Mouse (Mus musculus): ENCODE measurements around the gene Nppb. TPM values are rescaled to one million over a fixed set of nuclear protein-coding genes. Genes with fewer than 3 reads are reported as not detected.
A peak's percentile ranks its signal among the peaks of the same experiment; 100 is the strongest.

The Nppb gene
- total RNA-seq, 4 experiments from 2014 or later = not detected

DNA sequence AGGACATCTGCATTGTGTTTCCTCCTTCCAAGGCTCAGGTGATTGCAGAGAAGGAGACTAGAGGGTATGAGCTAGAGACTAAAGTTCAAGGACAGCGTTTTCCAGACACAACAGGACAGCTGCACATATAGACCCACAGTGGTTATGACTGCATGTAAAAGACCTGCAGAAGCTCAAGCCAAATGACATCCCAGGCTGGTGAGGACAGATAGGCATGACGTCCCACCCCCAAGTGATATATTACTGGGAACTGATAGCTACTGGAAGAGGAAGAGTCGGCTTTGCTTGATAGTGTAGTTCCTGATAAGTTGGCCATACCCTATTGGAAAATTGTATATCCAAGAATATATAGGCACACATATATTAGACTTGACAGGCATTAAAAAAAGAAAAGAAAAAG is 9.4 kb upstream of the Nppb start:
- no peak for DNase-seq (ENCODE audit: low spot score in 2 of 2)

DNA sequence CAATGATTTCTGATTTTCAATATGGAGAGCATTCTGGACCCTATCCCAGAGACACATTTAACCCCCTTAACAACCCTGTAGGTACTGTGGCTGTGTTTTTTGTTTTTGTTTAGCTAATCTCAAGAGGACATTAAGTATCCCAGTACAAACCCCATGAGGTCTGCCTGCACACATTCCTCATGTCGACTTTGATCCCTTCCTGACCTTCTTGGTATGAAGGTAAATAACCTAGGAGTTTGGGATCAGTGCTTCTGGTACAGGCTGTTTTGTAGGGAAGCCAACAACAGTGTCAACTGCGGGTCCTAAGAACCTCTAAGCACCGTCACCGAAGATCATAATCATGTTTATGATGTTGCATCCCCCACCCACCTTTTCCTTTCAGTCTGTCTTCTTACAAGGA is 7.9 kb upstream of the Nppb start:
- no peak for DNase-seq (ENCODE audit: low spot score in 2 of 2)

DNA sequence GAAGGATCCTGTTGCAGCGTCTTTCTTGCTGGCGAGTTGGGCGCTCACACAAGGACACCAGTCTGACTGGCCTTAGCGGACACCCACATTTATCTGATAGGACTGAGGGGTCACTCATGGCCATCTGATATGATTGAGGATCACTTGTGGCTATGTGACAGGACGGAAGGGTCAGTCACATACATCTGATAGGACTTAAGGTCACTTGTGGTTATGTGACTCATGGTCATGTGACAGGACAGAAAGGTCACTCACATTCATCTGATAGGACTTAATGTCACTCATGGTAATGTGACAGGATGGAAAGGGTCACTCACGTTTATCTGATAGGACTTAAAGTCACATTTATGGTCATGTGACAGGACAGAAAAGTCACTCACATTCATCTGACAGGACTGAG is 7.2 kb upstream of the Nppb start:
- DNase-seq (ENCODE audit: low spot score in 2 of 2) = no peak

DNA sequence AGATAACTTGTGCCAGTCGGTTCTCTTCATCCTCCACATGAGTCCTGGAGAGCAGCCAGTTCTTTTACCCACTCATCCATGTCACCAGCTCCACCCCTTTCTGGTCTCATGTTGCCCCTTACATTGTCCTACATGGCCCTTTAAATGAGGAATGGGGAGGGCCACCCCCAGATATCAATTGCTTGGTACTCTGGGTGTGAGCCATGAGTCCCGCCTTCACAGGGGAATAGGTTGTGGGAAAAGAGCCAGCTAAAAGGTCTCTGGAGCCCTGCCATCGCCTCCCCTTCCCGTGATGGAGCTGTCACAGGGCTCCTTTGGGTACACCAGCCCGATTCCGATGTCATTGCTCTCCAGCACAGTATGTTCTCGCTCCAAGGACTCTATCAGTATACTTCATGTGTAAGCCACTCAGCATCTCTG is 6.1 kb upstream of the Nppb start:
- no peak for DNase-seq (ENCODE audit: low spot score in 2 of 2)

DNA sequence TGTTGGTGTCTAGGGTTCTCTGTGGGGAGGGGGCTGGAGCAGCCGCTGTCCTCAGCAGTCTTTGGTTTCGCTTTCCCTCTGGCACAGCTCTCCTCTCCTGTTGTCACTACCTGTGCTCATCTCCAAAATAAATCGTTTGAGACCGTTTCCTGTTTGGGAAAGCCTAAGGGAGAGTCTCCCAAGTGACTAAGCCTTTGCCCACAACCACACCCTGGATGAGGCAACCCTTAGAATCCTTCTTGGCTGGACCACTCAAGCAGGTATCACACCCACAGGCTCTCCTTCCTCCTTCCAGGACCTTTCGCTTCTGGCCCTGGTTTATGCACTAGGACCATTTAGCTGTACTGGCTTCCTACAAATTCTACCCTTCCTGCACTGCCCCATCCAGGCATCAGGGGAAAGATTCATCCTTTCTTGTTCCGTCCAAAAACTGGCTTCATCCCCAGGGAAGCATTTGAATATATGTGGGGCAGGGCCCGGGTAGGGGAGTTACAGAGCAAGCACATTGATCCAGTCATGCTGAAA is 8.0 kb downstream of the Nppb start:
- no peak for DNase-seq (ENCODE audit: low spot score in 2 of 2)

DNA sequence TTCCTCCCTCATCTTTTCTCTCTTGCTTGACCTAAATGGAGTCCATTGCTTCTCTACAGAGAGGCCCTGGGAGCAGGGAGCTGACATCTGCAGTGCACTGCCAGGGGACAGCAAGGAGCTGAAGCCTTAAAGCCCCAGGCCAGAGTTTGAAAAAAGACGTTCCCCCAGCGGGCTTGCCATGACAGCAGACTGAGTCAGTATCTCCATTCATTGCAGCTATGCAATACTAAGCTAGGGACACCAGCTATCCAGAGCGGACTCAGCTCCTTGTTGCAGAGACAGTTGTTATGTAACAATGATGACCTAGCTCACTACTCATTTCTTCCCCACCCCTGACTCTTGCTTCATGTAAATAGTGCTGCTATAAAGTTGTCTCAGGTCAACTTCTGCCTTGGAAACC is 9.7 kb downstream of the Nppb start:
- DNase-seq (ENCODE audit: low spot score in 2 of 2) = no peak

DNA sequence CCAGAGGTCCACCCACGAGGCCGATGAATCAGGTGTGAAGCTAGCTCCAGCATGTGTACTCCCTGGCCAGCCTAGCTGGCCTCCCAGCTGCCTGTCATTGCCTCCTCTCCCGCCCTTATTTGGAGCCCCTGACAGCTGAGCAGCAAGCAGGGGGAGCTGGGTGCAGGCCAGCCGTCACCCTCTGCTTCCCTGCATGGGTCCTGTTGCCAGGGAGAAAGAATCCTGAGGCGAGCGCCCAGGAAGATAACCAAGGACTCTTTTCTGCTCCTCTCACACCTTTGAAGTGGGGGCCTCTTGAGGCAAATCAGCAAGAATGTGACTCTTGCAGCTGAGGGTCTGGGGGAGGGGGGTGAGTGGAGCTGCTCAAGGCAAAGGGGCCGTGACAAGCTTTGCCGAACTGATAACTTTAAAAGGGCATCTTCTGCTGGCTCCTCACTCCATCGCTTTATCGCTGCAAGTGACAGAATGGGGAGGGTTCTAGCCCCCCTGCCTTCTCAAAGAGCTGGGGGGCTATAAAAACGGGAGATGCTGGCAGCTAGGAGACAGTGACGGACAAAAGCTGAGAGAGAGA is 14.7 kb downstream of the Nppb start, which contains the start of gene Nppa:
Gene Nppa, plus strand, starts transcription at position 521 of the 571 bp plus-strand sequence.
- no peak for DNase-seq (ENCODE audit: low spot score in 2 of 2)

DNA sequence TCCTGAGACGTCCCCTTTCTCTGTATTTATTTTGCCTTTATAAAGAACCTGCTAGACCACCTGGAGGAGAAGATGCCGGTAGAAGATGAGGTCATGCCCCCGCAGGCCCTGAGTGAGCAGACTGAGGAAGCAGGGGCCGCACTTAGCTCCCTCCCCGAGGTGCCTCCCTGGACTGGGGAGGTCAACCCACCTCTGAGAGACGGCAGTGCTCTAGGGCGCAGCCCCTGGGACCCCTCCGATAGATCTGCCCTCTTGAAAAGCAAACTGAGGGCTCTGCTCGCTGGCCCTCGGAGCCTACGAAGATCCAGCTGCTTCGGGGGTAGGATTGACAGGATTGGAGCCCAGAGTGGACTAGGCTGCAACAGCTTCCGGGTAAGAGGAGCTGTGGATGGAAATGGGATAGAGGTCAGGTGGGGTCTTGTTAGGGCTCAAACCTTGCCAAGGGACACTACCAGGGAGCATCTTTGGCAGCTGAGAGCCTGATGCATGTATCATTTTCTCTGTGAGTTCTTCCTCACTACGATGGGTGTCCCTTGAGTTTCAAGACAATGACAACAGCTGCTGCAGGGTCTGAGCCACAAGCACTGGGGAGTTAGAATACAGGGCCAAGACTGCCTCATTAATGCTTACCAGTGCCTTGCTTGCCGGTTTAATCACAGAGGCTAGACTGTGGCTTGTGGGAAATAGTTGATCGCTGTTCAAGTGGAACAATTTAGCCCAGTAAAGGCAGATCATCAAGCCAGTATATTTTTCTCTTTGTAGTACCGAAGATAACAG is 15.6 kb downstream of the Nppb start:
- no peak for DNase-seq (ENCODE audit: low spot score in 2 of 2)

DNA sequence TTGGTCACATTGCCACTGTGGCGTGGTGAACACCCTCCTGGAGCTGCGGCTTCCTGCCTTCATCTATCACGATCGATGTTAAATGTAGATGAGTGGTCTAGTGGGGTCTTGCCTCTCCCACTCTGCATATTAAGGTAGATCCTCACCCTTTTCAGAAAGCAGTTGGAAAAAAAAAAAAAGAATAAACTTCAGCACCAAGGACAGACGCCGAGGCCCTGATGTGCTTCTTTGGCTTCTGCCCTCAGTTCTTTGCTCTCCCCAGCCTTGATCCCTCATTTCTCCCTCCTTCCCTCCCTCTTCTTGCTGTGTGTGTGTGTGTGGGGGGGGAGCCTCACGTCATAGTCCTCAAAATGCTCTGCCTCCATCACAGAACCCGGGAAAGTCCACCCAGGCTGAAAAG is 16.3 kb downstream of the Nppb start:
- no peak for DNase-seq (ENCODE audit: low spot score in 2 of 2)

DNA sequence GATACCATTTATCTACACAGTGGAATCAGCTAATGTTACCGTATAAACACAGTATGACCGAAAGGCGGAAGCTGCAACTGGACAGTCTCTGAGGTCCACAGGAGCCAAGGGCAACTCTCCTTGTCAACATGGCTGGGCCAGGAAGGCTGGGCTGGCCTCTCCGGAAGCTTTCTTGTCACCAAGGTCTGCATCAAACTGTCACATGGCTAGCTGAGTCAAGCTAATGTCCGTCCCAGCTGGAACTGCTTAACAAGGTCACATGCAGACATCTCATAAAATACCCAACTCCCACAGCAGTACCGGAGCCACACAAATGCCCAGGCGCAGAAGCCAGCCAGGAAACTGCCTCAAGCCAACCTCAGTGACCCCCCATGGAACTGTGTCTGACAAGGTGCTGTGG is 18.8 kb downstream of the Nppb start:
- no peak for DNase-seq (ENCODE audit: low spot score in 2 of 2)

DNA sequence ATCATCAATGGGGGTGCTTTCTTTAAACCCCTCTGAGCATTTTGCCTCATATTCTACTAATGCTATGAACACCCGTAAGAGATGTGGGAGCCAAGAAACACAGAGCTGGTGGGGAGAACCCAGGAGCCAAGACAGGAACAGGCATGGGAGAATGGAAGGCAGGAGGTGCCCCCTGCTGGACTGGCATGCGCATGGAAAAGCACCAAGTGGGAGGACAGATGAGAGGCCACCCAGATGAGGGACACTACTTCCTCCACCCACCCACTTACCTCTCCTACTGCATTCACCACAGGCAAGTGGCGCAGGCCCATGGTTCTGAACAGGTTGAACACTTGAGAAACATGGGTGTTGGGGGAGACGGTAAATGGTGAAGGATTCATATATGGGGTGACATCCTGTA is 22.8 kb downstream of the Nppb start:
- peak; percentile 36 to 51 for DNase-seq (ENCODE audit: low spot score in 2 of 2)

DNA sequence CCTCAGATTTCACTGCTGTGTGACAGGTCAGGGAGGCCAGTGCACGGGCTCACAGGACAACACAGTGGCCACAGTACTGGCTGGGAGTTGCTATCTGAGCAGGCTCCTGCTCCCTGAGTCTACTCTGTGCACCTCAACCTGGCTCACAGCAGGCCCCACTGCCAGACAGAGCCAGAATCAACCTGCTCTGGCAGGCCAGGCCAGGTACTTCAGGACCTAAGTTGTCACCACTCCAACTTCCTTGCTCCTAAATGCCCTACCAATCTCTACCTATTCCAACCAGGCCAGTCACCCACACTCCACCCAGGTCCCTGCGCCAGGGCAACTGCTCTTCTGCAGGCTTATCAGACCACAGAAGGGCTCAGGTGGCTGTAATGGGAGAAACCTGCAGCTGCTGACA is 24.1 kb downstream of the Nppb start:
- DNase-seq (ENCODE audit: low spot score in 2 of 2) = no peak

DNA sequence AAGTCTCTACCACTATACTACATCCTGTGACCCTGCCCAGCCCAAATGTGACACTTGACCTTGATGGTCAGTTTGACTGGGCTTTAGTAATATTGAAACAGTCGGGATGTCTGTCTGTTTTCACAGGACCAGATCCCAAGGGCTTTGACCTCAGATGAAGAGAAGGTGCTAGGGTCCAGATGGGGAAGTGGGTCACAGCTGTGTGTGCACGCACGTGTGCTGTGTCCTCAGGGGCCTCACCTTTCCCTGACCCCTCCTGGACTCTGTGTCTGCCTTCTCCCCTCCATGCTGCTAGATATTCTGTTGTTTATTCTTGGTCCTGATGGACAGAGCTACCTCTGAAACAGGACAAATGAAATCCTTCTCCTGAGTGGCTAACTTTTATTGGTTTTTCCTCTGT is 25.7 kb downstream of the Nppb start:
- DNase-seq (ENCODE audit: low spot score in 2 of 2) = no peak

DNA sequence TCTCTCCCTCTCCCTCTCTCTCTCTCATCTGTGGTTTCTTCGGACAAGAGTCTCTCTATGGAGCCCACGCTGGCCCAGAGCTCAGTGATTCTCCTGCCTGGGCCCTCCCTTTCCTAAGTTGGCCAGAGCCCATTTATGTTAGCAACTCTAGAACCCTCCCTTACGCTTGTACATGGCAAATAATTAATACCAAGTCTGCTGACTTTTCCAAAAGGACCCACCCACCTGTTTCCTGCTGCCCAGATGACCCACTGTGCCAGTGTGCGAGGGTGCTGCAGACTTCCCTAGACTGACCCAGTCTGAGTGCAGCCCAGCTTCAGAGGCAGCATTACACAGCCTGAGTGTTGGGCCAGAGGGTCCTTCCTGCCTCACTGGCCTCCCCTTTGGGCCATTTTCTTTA is 26.6 kb downstream of the Nppb start:
- DNase-seq (ENCODE audit: low spot score in 2 of 2) = no peak

DNA sequence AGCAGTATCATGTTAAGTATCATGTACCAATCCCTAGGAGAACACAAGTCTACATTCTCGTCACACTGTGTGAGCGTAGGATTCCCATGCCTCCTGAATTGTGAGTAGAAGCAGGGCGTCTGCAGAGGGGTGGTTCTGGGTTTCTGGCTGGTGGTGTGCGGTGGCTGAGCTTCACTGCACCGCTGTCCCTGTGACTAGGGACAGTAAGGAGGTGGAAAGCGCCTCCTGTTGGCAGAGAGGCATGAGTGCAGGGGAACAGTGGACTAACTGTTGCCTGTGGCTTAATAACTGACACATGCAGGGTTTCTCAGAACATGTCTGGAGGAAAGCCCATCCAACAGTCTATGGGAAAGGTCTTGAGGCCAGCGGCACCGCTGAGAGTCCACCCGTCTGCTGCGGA is 29.8 kb downstream of the Nppb start:
- DNase-seq (ENCODE audit: low spot score in 2 of 2) = no peak

DNA sequence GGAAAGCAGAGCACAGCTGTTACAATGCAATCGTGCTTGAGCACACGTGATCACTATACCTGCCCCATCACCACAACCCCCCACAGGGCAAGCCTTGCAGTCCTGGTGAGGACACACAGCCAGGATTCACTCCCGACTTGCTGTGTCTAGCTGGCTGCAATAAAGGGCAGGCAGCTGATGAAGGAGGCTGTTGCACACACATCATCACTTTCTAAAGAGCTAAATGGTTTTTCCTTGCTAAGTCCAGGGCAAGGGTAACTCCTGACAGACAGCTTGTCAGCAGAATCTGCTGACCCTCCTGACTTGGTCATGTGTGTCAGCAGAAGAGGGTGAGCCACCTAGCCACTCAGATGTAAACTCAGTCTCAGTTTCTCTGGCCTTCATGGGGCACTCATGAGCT is 31.4 kb downstream of the Nppb start:
- no peak for DNase-seq (ENCODE audit: low spot score in 2 of 2)

DNA sequence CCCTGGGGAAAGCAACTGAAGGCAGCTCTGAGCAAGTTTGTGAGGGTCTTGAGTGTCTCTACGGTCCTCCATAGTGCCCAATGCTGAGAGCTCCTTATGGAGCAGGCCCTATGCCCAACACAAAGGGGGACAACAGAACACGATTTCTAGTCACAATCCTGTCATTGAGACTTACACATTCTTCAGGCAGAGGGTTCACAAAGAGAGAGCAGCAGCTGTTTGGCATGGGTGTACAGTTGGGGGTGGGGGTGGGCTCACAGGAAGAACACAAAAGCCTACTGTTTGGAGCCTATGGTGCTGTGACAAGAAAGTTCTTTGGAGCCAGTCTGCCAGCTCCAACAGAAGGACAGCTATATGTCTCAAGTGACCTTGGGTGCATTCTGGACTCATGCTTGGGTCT is 32.8 kb downstream of the Nppb start:
- no peak for DNase-seq (ENCODE audit: low spot score in 2 of 2)

DNA sequence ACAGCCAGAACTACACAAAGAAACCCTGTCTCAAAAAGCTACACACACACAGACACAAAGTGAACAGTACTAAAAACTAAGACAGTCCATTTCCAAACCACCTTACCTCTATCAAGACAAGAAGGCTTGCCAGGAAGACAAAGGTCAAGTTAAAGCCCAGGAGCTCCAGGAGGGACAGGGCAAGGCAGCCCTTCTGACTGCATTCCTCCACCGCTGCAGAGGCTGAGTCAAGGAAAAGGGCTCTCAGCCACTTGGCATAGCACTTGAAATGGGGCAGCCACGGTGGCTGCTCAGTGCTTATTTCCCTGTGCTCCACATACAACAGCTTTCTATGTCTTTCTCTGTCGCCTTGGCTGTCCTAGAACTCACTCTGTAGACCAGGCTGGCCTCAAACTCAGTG is 38.4 kb downstream of the Nppb start:
- DNase-seq (ENCODE audit: low spot score in 2 of 2) = no peak

DNA sequence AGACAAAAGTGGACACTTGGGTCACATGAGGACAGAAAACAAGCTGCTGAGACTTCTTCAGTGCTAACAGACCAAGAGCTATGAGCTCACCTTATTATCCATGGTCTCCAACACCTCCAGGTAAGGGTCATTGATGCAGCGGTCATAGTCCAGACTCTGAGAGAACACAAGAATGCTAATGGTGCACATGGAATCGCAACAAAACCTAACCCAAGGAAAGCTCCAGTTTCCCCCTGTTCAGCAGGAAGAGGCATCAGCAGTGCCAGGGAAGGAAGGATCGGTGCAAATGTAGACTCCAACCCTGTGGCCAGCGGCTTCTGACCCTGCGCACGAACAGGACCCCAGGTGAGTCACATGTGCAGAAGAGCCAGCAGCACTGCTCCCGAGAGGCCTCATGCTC is 43.7 kb downstream of the Nppb start:
- no peak for DNase-seq (ENCODE audit: low spot score in 2 of 2)

DNA sequence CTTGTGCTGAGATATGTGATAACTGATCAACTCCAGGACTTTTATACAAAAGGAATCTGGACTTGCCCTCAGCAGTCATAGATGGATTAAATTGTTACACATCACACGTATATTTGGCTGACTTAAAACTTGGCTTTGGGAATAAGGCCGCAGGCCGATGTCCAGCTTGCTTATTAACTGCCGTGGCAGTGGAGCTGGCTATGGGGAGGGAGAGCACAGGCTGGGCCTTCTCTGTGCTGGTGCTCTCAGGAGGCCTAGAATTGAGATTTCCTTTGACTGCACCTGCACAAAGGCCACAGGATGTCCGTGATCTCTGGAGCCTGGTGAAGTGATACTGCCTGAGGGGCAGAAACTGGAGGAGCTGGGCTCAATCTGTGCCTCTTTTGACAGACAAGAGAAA is 44.9 kb downstream of the Nppb start:
- DNase-seq (ENCODE audit: low spot score in 2 of 2) = no peak

DNA sequence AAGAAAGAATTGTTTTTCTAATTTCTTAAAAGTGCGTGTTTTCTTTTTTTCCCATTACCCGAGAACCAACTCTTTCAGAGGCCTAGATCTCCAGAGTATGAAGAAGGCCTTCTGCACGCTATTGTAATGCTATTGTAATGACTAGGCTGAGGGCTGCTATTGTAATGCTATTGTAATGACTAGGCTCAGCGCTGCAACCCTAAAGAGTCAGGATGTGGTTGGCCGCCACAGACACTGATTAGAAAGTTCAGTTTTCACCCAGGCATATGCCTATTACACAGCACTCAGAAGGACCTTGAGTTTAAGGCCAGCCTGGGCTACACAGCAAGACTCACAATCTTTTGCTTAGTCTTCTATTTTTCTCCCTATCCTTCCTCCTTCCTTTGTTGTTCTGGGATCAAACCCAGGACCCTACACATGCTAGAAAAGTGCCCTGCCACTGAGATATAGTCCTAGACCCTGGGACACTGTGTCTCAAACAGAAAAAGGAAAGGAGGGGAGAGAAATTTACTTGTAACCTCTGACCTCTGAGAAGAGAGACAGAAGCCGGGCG is 48.3 kb downstream of the Nppb start:
- no peak for DNase-seq (ENCODE audit: low spot score in 2 of 2)

DNA sequence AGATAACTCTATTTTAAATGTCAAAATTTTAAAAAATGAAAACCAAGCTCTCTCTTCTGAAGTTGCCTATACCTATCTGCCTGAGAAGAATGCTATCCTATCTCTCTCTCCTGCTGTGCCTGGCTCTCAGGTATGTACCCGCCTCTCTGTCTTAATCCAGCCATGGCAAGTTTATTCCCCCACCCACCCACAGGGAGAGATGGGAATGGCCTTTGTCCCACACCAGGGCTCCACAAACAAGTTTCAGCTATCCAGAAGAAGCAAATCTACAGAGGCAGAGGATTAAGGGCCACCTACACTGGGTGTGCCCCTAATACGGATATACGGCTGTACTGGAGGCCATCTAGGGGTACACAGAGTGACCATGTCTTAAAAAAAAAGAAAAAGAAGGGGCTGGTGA is 49.9 kb downstream of the Nppb start:
- no peak for DNase-seq (ENCODE audit: low spot score in 2 of 2)
